Mouse (Mus musculus) gastrocnemius, postnatal 25 days (tissue): ENCODE results near the gene Traf3ip1. TPM values are rescaled to one million over a fixed set of nuclear protein-coding genes. Genes with fewer than 3 reads are reported as not detected.

Experiments used
- total RNA-seq, 2 experiments: library from RNA; stranded (reverse); gene quantifications; 1 replicate in 1 of 2; 2 replicates in 1 of 2; pipeline ENCODE4 v1.2.3; 2021

Gene Traf3ip1
- total RNA-seq, 2 experiments from 2014 or later, result 2.9 to 3.2 TPM

Other genes starting within 250 kb of the Traf3ip1 start
- gene Ube2f, start 244.3 kb upstream of the Traf3ip1 start, total RNA-seq, result 10 to 100 TPM; 58.9 to 66.0 TPM
- gene Scly, start 196.3 kb upstream of the Traf3ip1 start, total RNA-seq, result 10 to 100 TPM in 1 of 2 experiments, 1 to 10 TPM in 1; 9.8 to 13.9 TPM
- under 1 TPM; 0.08 to 0.18 TPM for gene Espnl, start 172.6 kb upstream of the Traf3ip1 start, total RNA-seq
- gene Klhl30, start 143.6 kb upstream of the Traf3ip1 start, total RNA-seq, result 100 to 1,000 TPM in 1 of 2 experiments, 10 to 100 TPM in 1; 87.8 to 132 TPM
- gene Erfe, start 128.2 kb upstream of the Traf3ip1 start, total RNA-seq, result 1 to 10 TPM; 2.3 to 3.6 TPM
- 10 to 100 TPM; 30.1 to 35.8 TPM for gene Ilkap, start 95.8 kb upstream of the Traf3ip1 start, total RNA-seq
- 1 to 10 TPM; 6.9 to 8.6 TPM for gene Hes6, start 80.6 kb upstream of the Traf3ip1 start, total RNA-seq
- 1 to 10 TPM in 1 of 2 experiments, under 1 TPM in 1; 0.97 to 7.1 TPM for gene Per2, start 35.3 kb upstream of the Traf3ip1 start, total RNA-seq
- gene Asb1, start 45.9 kb downstream of the Traf3ip1 start, total RNA-seq, result 10 to 100 TPM; 15.5 TPM